Mouse (Mus musculus): ENCODE results near the gene Pgf.
A peak's percentile ranks its signal among the peaks of the same experiment; 100 is the strongest.

Pgf gene

GRCm38 (mm10) chr12:85177740-85178239 is at the start of gene Pgf:
Pgf (minus strand) TSS chr12:85177790.
- DNase-seq, result no peak

- peak in 1 of 2 experiments; percentile 55 for DNase-seq
Observed at GRCm38 (mm10) chr12:85227227-85227626, 49.6 kb upstream of the Pgf start.

GRCm38 (mm10) chr12:85219905-85220290 is 42.3 kb upstream of the Pgf start:
- peak; percentile 41 to 59 for DNase-seq

- peak; percentile 98 to 99 for DNase-seq
Observed at GRCm38 (mm10) chr12:85219236-85219904, 41.8 kb upstream of the Pgf start, which contains the start of gene Eif2b2. Eif2b2 (plus strand) TSS chr12:85219481.

GRCm38 (mm10) chr12:85217733-85218310 is 40.2 kb upstream of the Pgf start:
- DNase-seq, result no peak

- DNase-seq, result no peak
Observed at GRCm38 (mm10) chr12:85215031-85215430, 37.4 kb upstream of the Pgf start.

GRCm38 (mm10) chr12:85208687-85209199 is 31.2 kb upstream of the Pgf start:
- no peak for DNase-seq

- no peak for DNase-seq
Observed at GRCm38 (mm10) chr12:85205425-85205824, 27.8 kb upstream of the Pgf start.

GRCm38 (mm10) chr12:85204105-85204504 is 26.5 kb upstream of the Pgf start:
- DNase-seq, result no peak

- DNase-seq, result no peak
Observed at GRCm38 (mm10) chr12:85203699-85204098, 26.1 kb upstream of the Pgf start.

- DNase-seq, result no peak
Observed at GRCm38 (mm10) chr12:85202191-85202590, 24.6 kb upstream of the Pgf start.

- no peak for DNase-seq
Observed at GRCm38 (mm10) chr12:85201830-85202147, 24.2 kb upstream of the Pgf start.

GRCm38 (mm10) chr12:85200929-85201829 is 23.6 kb upstream of the Pgf start:
- peak in 1 of 2 experiments; percentile 43 for DNase-seq

- no peak for DNase-seq
Observed at GRCm38 (mm10) chr12:85199954-85200353, 22.4 kb upstream of the Pgf start.

GRCm38 (mm10) chr12:85197936-85198335 is 20.3 kb upstream of the Pgf start:
- DNase-seq, result peak in 1 of 2 experiments; percentile 46

GRCm38 (mm10) chr12:85197371-85197770 is 19.8 kb upstream of the Pgf start:
- DNase-seq, result peak in 1 of 2 experiments; percentile 26

GRCm38 (mm10) chr12:85196191-85196590 is 18.6 kb upstream of the Pgf start:
- DNase-seq, result no peak

- no peak for DNase-seq
Observed at GRCm38 (mm10) chr12:85195086-85195485, 17.5 kb upstream of the Pgf start.

GRCm38 (mm10) chr12:85194623-85195018 is 17.0 kb upstream of the Pgf start:
- peak; percentile 87 to 91 for DNase-seq

GRCm38 (mm10) chr12:85193923-85194622 is 16.5 kb upstream of the Pgf start:
- no peak for DNase-seq

- DNase-seq, result no peak
Observed at GRCm38 (mm10) chr12:85193146-85193545, 15.6 kb upstream of the Pgf start.

GRCm38 (mm10) chr12:85192461-85193108 is 15.0 kb upstream of the Pgf start:
- DNase-seq, result peak in 1 of 2 experiments; percentile 68

Data from kidney, postnatal 4 days (tissue).